Mouse (Mus musculus): ENCODE results near the gene BC048671.

Gene BC048671

GRCm38 (mm10) chr6:90300919-90301318 is at the start of gene BC048671:
Gene BC048671, plus strand, starts transcription at chr6:90301219.
- DNase-seq (ENCODE audit: low spot score) = no peak

- no peak for DNase-seq (ENCODE audit: low spot score)
Observed at GRCm38 (mm10) chr6:90288265-90288664, 12.8 kb upstream of the BC048671 start.

GRCm38 (mm10) chr6:90306315-90306975 is 5.4 kb downstream of the BC048671 start:
- no peak for DNase-seq (ENCODE audit: low spot score)

GRCm38 (mm10) chr6:90308839-90309778 is 8.1 kb downstream of the BC048671 start:
- DNase-seq (ENCODE audit: low spot score) = no peak

GRCm38 (mm10) chr6:90315961-90316360 is 14.9 kb downstream of the BC048671 start:
- no peak for DNase-seq (ENCODE audit: low spot score)

- DNase-seq (ENCODE audit: low spot score) = no peak
Observed at GRCm38 (mm10) chr6:90317510-90318258, 16.7 kb downstream of the BC048671 start.

- DNase-seq (ENCODE audit: low spot score) = no peak
Observed at GRCm38 (mm10) chr6:90319019-90319418, 18.0 kb downstream of the BC048671 start.

- no peak for DNase-seq (ENCODE audit: low spot score)
Observed at GRCm38 (mm10) chr6:90319475-90320191, 18.6 kb downstream of the BC048671 start.

- DNase-seq (ENCODE audit: low spot score) = no peak
Observed at GRCm38 (mm10) chr6:90320429-90320828, 19.4 kb downstream of the BC048671 start.

- DNase-seq (ENCODE audit: low spot score) = no peak
Observed at GRCm38 (mm10) chr6:90321811-90322210, 20.8 kb downstream of the BC048671 start.

- no peak for DNase-seq (ENCODE audit: low spot score)
Observed at GRCm38 (mm10) chr6:90324026-90324425, 23.0 kb downstream of the BC048671 start.

GRCm38 (mm10) chr6:90324463-90324862 is 23.4 kb downstream of the BC048671 start:
- no peak for DNase-seq (ENCODE audit: low spot score)

- DNase-seq (ENCODE audit: low spot score) = no peak
Observed at GRCm38 (mm10) chr6:90324991-90325390, 24.0 kb downstream of the BC048671 start, which contains the start of gene Chst13. Gene Chst13, minus strand, starts transcription at chr6:90325185.

- peak; percentile 37 for DNase-seq (ENCODE audit: low spot score)
Observed at GRCm38 (mm10) chr6:90327670-90328069, 26.7 kb downstream of the BC048671 start.

GRCm38 (mm10) chr6:90329953-90330352 is 28.9 kb downstream of the BC048671 start:
- DNase-seq (ENCODE audit: low spot score) = peak; percentile 48

GRCm38 (mm10) chr6:90332561-90333425 is 31.8 kb downstream of the BC048671 start, which contains the start of gene Uroc1:
Gene Uroc1, plus strand, starts transcription at chr6:90333284.
- DNase-seq (ENCODE audit: low spot score) = no peak

- DNase-seq (ENCODE audit: low spot score) = no peak
Observed at GRCm38 (mm10) chr6:90334244-90334643, 33.2 kb downstream of the BC048671 start.

GRCm38 (mm10) chr6:90342343-90342742 is 41.3 kb downstream of the BC048671 start:
- DNase-seq (ENCODE audit: low spot score) = no peak

GRCm38 (mm10) chr6:90347183-90347582 is 46.2 kb downstream of the BC048671 start:
- DNase-seq (ENCODE audit: low spot score) = no peak

- no peak for DNase-seq (ENCODE audit: low spot score)
Observed at GRCm38 (mm10) chr6:90348500-90348899, 47.5 kb downstream of the BC048671 start.

- no peak for DNase-seq (ENCODE audit: low spot score)
Observed at GRCm38 (mm10) chr6:90350011-90350410, 49.0 kb downstream of the BC048671 start.

Measured in layer of hippocampus, adult 9-10 months (tissue).